Mouse (Mus musculus) right cerebral cortex, adult 18-20 months (tissue): ENCODE results near the gene Smoc1.

Source experiments
- DNase-seq: peaks from one replicate; pipeline ENCODE4 v3.0.0; 2022; ENCODE audit warnings: mixed read lengths

Gene Smoc1

DNA sequence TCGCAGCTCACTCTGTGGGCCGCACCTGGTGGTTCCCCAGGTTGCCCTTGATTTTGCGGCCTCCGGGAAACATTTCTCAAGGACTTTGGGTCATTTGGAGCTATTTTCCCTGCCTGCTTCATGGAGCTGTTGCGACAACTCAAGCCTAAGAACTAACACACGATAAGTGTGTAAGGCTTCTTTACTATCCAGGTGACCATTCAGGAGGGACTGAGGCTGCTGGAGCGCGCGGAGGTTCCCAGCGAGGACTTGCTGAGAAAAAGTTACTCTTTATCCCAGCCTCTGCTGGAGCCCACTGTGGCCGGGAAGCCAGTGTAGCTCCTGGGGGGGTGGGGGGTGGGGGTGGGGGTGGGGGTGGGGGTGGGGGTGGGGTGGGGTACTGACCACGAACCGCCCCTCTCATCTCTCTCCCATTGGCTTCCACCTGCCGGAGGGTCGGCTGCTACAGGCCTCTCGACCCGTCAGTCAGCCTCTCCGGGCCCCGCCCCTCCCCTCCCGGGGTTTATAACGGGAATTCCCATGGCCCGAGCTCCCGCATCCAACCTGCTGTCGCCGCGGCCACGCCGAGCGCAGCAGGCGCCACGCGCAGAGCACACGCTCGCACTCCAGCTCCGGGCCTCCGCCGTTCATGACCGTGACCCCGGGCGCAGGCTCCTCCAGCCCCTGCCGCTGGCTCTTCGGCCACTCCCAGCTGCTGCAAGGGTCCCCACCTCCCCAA, at the start of gene Smoc1:
Smoc1 (plus strand) TSS at position 532 of the 718 bp plus-strand sequence.
- peak; percentile 59 for DNase-seq

GRCm38 (mm10) chr12:80982326-80982725, 44.3 kb upstream of the Smoc1 start:
- DNase-seq = peak; percentile 59

GRCm38 (mm10) chr12:80983695-80984094, 42.9 kb upstream of the Smoc1 start:
- DNase-seq = no peak

GRCm38 (mm10) chr12:80986628-80987027, 40.0 kb upstream of the Smoc1 start:
- DNase-seq = no peak

- DNase-seq = no peak
These were observed 38.3 kb upstream of the Smoc1 start for GRCm38 (mm10) chr12:80988286-80988685.

DNA sequence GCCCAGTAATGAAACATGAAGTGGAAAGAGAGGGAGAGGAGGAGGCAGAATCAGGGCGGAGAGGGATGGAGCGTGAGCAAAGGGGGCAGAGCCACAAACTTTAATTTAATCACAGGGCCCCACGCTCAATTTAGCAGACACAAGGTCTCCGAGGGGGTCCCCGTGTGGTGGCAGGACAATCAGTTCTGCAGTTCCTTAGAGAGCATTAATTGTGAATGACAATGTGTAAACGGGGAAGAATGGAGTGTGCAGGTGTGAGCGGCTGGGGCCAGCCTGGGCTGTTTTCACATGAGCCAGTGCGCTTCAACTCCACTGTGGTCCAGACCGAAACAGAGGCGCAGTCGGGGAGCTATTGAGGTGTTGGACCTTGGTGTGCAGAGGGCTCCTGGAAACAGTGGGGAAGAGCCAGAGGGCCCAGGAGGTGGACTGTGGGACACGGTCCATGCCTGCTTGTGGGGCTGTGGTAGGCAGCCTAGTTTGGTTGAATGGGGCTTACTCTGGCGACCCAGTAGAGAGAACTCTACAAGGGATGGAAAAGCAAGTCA, 35.6 kb upstream of the Smoc1 start:
- DNase-seq = no peak

DNA sequence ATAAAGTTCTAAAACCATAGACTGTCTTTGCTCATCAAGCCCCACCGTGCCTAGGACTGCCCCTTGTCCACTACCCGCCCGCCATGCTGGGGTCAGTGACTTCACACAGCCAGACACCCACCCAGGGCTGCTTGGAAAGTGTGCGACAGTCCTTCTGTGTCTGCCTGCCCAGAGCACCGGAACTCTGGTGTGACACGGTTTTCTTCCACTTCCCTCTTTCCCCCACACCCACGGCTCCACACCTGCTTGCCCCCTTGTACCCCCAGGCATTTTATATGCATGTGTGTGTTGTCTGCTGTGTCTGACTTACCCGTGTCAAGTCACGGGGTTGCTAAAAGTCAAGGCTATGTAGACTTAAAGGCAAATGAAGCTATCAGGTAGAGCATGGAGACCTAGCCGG, 34.8 kb upstream of the Smoc1 start:
- no peak for DNase-seq

DNA sequence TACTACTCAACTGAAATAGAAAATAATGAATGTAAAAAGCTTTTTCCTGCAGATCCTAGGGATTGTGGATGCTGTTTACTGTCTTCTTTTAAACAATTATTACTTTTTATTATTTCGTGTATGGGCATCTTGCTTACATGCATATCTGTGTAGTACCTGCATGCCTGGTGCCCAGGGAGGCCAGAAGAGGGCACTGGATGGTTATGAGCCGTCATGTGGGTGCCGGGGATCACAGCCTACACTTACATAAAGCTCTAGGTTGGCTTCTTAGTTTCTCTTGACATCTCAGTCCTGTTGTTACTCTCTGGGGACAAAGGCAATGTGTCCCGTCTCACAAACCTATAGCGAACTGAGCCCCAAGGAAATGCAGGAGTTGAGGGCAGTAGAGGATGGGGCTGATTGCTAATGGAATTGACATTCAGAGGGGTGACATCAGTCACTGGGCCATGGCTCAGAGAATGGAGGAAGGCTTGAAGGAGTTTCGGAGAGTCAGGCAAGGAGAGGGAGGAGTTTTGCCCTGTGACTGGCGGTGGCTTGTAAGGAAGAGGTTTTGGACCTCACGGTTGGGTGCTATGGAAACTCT, 34.0 kb upstream of the Smoc1 start:
- no peak for DNase-seq

GRCm38 (mm10) chr12:80993773-80994172, 32.8 kb upstream of the Smoc1 start:
- no peak for DNase-seq

GRCm38 (mm10) chr12:80995326-80995725, 31.3 kb upstream of the Smoc1 start:
- no peak for DNase-seq

- DNase-seq = no peak
These were observed 29.0 kb upstream of the Smoc1 start for GRCm38 (mm10) chr12:80997652-80998051.

DNA sequence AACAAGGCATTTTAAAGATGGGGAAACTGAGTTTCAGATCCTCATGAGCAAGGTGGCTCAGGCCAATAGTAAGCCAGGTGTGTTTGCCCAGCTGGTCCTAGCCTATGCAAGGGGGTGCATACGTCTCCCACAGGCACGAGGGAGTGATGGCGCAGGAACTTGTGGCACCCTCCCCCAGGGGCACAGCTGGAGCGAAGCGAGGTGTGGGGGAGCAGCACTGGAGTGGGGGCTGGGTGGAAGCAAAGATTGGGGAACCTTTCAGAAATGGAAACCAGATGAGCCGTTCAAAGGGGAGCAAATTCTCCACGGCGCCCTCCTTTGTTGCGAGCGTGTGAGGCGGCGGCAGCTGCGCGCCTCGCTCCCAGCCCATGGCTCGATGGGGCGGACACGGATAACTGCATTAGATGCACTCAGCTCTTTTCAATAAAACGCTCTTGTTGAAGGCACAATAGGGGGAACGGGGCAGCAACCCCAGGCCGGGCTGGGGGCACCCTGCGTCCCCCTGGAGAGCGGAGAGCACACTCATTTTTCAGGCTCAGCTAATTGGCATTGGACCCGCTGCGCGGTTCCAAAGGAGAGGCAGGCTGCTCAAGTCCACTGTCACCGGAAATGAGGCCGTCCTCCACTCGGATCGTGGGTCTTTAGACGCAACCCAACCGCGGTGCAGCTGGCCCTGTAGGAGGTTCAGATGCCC, 27.9 kb upstream of the Smoc1 start:
- no peak for DNase-seq

DNA sequence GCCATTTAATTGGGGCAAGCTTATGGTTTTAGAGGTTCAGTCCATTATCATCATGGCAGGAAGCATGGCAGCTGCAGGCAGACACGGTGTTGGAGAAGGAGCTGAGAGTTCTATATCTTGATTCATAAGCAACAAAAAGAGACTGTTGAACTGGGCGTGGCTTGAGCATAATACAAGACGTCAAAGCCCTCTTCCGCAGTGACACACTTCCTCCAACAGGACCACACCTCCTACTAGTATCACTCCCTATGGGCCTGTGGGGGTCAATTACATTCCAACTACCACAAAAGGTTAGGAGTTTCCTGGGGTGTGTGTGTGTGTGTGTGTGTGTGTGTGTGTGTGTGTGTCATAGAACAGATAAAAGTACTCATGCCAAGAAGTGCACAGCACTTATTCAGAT, 25.7 kb upstream of the Smoc1 start:
- no peak for DNase-seq

- no peak for DNase-seq
These were observed 23.6 kb upstream of the Smoc1 start for GRCm38 (mm10) chr12:81002841-81003635.

DNA sequence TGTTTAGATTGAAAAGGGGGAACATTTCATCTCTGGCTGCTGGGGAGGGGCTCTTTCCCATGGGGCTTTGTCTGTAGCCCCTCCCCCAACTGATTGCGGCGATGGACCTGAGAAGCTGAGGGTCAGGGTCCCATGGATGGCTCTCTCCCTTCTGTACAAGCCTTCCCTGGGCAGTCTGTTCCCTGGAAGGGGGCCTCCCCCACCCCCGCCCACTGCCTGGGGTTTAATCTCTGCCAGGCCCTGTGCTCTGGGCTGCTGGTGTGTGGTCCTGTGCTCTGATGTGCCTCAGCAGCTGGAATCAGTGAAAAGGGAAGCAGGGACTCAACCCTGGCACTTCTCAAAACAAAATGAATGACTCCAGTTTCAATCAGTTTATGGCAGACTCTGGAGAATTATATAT, 16.8 kb upstream of the Smoc1 start:
- DNase-seq = no peak

DNA sequence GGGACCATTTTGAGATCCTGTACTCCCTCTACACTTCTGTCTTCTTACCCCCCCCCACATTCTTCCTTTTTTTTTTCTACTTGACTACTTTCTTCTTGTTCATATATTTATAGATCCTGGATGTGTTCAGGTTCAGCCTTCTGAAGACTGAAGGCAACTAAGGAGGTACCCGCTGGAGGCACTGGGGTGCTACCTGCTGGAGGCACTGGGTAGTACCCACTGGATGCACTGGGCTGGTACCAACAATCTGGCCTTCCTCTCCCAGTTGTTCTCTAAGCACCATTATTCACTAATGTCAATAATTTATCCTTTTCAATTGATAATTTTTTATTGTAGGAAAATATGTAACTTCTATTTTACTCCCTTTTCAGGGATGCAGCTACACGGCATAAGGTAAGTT, 14.6 kb upstream of the Smoc1 start:
- no peak for DNase-seq

GRCm38 (mm10) chr12:81013496-81013895, 13.1 kb upstream of the Smoc1 start:
- no peak for DNase-seq

- no peak for DNase-seq
These were observed 9.0 kb upstream of the Smoc1 start for GRCm38 (mm10) chr12:81017624-81018023.

DNA sequence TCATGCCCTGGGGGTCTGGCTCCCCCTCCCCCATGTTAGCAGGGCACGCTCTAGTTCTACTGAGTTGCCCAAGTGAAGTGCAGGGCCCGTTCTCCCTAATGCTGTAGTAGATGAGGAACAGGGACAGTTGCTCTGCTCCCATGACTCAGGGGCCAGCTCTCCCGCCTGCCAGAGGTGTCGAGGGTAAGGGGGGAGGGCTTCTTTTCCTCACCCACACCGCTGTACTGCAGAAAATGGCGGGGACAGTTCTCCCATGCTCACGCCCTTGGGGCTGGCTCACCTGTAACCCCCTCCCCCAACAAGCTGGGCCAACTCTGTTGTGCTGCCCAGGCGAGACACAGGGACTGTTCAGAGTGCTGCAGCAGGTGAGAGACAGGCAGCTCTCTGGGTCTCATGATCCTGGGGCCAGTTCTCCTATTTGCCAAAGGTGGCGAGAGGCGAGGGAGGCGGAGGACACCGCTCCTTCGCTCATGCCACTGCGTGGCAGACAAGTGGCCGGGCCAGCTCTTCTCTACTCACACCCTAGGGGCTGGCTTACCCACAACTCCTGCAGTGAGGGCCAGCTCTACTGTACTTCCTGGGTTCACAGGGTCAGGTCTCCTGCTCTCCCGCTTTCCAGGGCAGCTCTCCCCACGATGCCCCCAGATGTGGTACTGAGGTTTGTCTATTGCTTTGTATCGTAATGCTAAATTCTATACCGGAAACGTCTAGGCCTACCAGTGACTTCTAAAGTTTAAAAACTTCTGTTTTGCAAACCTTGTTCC, 7.9 kb upstream of the Smoc1 start:
- no peak for DNase-seq

GRCm38 (mm10) chr12:81019280-81019935, 7.2 kb upstream of the Smoc1 start:
- DNase-seq = no peak

DNA sequence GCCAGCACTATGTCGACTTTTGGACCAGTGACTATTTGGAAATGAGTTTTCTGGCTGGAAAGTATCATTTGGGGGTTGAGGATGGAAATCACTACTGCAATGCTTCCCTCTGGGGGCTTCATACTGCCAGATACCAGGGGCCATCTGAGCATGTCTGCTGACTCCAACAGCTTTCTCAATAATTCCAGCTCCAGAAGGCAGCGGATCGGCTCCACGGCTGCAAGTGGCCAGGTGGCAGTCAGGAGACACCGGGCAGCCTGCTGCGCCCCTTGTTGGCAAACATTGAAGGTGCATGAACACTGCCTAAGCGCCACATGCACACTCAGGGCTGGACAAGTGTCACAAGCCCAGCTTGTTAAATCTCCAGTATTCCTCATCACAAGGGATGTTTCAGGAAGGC, 2.2 kb upstream of the Smoc1 start:
- no peak for DNase-seq

DNA sequence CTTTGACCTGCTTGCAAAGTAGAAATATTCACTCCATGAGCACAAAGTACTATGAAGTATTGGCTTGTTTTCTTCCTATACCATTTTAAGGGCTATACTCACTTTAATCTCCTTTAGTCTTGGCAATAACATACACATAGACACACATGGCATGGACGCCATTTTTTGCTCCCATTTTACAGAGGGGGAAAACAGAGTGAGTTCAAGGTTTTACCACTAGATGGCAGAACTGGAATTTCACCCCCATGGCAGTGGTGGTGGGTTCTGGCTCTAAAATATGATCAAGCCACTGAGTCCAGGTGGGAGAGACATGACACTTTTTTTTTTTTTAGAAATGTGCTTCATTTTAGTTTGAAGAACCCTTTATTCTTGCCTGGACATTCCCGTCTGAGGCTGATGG, 1.6 kb upstream of the Smoc1 start:
- DNase-seq = no peak
